Mouse (Mus musculus) lung, postnatal 10 days (tissue): ENCODE measurements at regions not wholly inside any gene's neighbourhood (a gene's known extent, or its start where the extent isn't known, plus 50 kb on each side); places are given as distances from the start of the nearest gene placed in this dataset.

ENCODE experiments used
- DNase-seq: peaks from one replicate; pipeline ENCODE4 v3.0.0; 2021

- peak; percentile 26 for DNase-seq
Observed at GRCm38 (mm10) chr19:33061006-33061405, 303.7 kb downstream of the Pten start.

GRCm38 (mm10) chr19:33062165-33063058, 305.1 kb downstream of the Pten start:
- peak; percentile 35 for DNase-seq

- peak; percentile 53 for DNase-seq
Observed at GRCm38 (mm10) chr19:33065274-33066200, 308.2 kb downstream of the Pten start.

GRCm38 (mm10) chr19:33068351-33068955, 311.2 kb downstream of the Pten start:
- DNase-seq, result peak; percentile 27

- peak; percentile 17 for DNase-seq
Observed at GRCm38 (mm10) chr19:33069761-33070160, 312.5 kb downstream of the Pten start.

- no peak for DNase-seq
Observed at GRCm38 (mm10) chr19:33072299-33072698, 315.0 kb downstream of the Pten start.

GRCm38 (mm10) chr19:33074907-33075306, 317.2 kb downstream of the Rnls start:
- DNase-seq, result peak; percentile 18

GRCm38 (mm10) chr19:33078681-33079360, 313.3 kb downstream of the Rnls start:
- no peak for DNase-seq

- no peak for DNase-seq
Observed at GRCm38 (mm10) chr19:33079959-33080358, 312.1 kb downstream of the Rnls start.

GRCm38 (mm10) chr19:33081493-33081892, 310.6 kb downstream of the Rnls start:
- DNase-seq, result no peak

GRCm38 (mm10) chr19:33083371-33083770, 308.7 kb downstream of the Rnls start:
- DNase-seq, result no peak

- no peak for DNase-seq
Observed at GRCm38 (mm10) chr19:33084683-33085082, 307.4 kb downstream of the Rnls start.
